Mouse (Mus musculus): Measurements from ENCODE around the gene Abtb1. TPM values are rescaled to one million over a fixed set of nuclear protein-coding genes. Genes with fewer than 3 reads are reported as not detected.

Abtb1 gene
- polyA plus RNA-seq, 1 experiment from 2014 or later, result 40.7 TPM

GRCm38 (mm10) chr6:88837999-88838398, 3.8 kb downstream of the Abtb1 start:
- Histone ChIP-seq H3K27ac (ENCODE audit: low read depth, low read length) (no peak overlapping the region), H3K4me1 (ENCODE audit: control insufficient read depth, insufficient read depth, low read length) (peaks cover 15% of the 10 kb centered on the region), H3K36me3 (ENCODE audit: control insufficient read depth, insufficient read depth, low read length) (peaks cover 22% of the 10 kb centered on the region), H3K27me3 (ENCODE audit: control insufficient read depth, insufficient read depth, low read length) (no peaks in the 10 kb centered on the region), H3K4me2 (ENCODE audit: low read depth, low read length) (no peak overlapping the region), H3K4me3 (ENCODE audit: low read depth, low read length) (no peak overlapping the region), H3K9me3 (ENCODE audit: control insufficient read depth, low read length) (no peaks in the 10 kb centered on the region), H3K9ac (replicated peaks; ENCODE audit: low read depth, low read length) (no peak overlapping the region)
- 89% methylated on average over 12 of the region's 12 CpGs for WGBS
- ATAC-seq (ENCODE audit: low read depth), result no peak

GRCm38 (mm10) chr6:88836178-88836819, 5.5 kb downstream of the Abtb1 start:
- Histone ChIP-seq H3K9me3 (ENCODE audit: control insufficient read depth, low read length) (no peaks in the 10 kb centered on the region), H3K4me1 (ENCODE audit: control insufficient read depth, insufficient read depth, low read length) (peaks cover 13% of the 10 kb centered on the region), H3K36me3 (ENCODE audit: control insufficient read depth, insufficient read depth, low read length) (peaks cover 22% of the 10 kb centered on the region), H3K4me3 (ENCODE audit: low read depth, low read length) (no peak overlapping the region), H3K9ac (replicated peaks; ENCODE audit: low read depth, low read length) (no peak overlapping the region), H3K27ac (ENCODE audit: low read depth, low read length) (no peak overlapping the region), H3K27me3 (ENCODE audit: control insufficient read depth, insufficient read depth, low read length) (no peaks in the 10 kb centered on the region), H3K4me2 (ENCODE audit: low read depth, low read length) (no peak overlapping the region)
- ATAC-seq (ENCODE audit: low read depth), result no peak
- WGBS, result 82% methylated on average over 28 of the region's 28 CpGs

- peaks cover 3% of the 10 kb centered on the region; the same call in 1 of the 2 replicates for H3K4me1 ChIP-seq (ENCODE audit: control insufficient read depth, insufficient read depth, low read length)
- peaks cover 22% of the 10 kb centered on the region for H3K36me3 ChIP-seq (ENCODE audit: control insufficient read depth, insufficient read depth, low read length)
- no peak overlapping the region for H3K4me3 ChIP-seq (ENCODE audit: low read depth, low read length)
- H3K9ac ChIP-seq (replicated peaks; ENCODE audit: low read depth, low read length), result no peak overlapping the region
- no peak overlapping the region for H3K4me2 ChIP-seq (ENCODE audit: low read depth, low read length)
- no peaks in the 10 kb centered on the region for H3K9me3 ChIP-seq (ENCODE audit: control insufficient read depth, low read length)
- WGBS, result 84% methylated on average over 5 of the region's 5 CpGs
- no peaks in the 10 kb centered on the region for H3K27me3 ChIP-seq (ENCODE audit: control insufficient read depth, insufficient read depth, low read length)
- no peak overlapping the region for H3K27ac ChIP-seq (ENCODE audit: low read depth, low read length)
- ATAC-seq (ENCODE audit: low read depth), result no peak
Observed at GRCm38 (mm10) chr6:88835047-88835446, 6.7 kb downstream of the Abtb1 start.

- Histone ChIP-seq H3K9ac (replicated peaks; ENCODE audit: low read depth, low read length) (no peak overlapping the region), H3K4me3 (ENCODE audit: low read depth, low read length) (no peak overlapping the region), H3K4me1 (ENCODE audit: control insufficient read depth, insufficient read depth, low read length) (0 out of 2 replicates have a peak, but pooled peaks cover 2% of the 10 kb centered on the region), H3K4me2 (ENCODE audit: low read depth, low read length) (no peak overlapping the region), H3K27me3 (ENCODE audit: control insufficient read depth, insufficient read depth, low read length) (no peaks in the 10 kb centered on the region), H3K9me3 (ENCODE audit: control insufficient read depth, low read length) (no peaks in the 10 kb centered on the region), H3K27ac (ENCODE audit: low read depth, low read length) (no peak overlapping the region), H3K36me3 (ENCODE audit: control insufficient read depth, insufficient read depth, low read length) (peaks cover 18% of the 10 kb centered on the region)
- 83% methylated on average over 5 of the region's 5 CpGs for whole genome bisulfite sequencing
- ATAC-seq (ENCODE audit: low read depth), result no peak
Observed at GRCm38 (mm10) chr6:88833340-88834140, 8.2 kb downstream of the Abtb1 start.

GRCm38 (mm10) chr6:88832663-88833062, 9.1 kb downstream of the Abtb1 start:
- Histone ChIP-seq H3K4me1 (ENCODE audit: control insufficient read depth, insufficient read depth, low read length) (0 out of 2 replicates have a peak, but pooled peaks cover 3% of the 10 kb centered on the region), H3K9ac (replicated peaks; ENCODE audit: low read depth, low read length) (no peak overlapping the region), H3K9me3 (ENCODE audit: control insufficient read depth, low read length) (no peaks in the 10 kb centered on the region), H3K4me3 (ENCODE audit: low read depth, low read length) (no peak overlapping the region), H3K27ac (ENCODE audit: low read depth, low read length) (no peak overlapping the region), H3K27me3 (ENCODE audit: control insufficient read depth, insufficient read depth, low read length) (no peaks in the 10 kb centered on the region), H3K4me2 (ENCODE audit: low read depth, low read length) (no peak overlapping the region), H3K36me3 (ENCODE audit: control insufficient read depth, insufficient read depth, low read length) (peaks cover 9% of the 10 kb centered on the region)
- WGBS, result 72% methylated on average over 5 of the region's 5 CpGs
- peak; percentile 39; the same call in 1 of the 2 replicates for ATAC-seq (ENCODE audit: low read depth)

GRCm38 (mm10) chr6:88831456-88831855, 10.3 kb downstream of the Abtb1 start:
- 0 out of 2 replicates have a peak, but pooled peaks cover 5% of the 10 kb centered on the region for H3K36me3 ChIP-seq (ENCODE audit: control insufficient read depth, insufficient read depth, low read length)
- H3K9me3 ChIP-seq (ENCODE audit: control insufficient read depth, low read length), result no peaks in the 10 kb centered on the region
- H3K27me3 ChIP-seq (ENCODE audit: control insufficient read depth, insufficient read depth, low read length), result no peaks in the 10 kb centered on the region
- H3K9ac ChIP-seq (replicated peaks; ENCODE audit: low read depth, low read length), result no peak overlapping the region
- no peak overlapping the region for H3K4me2 ChIP-seq (ENCODE audit: low read depth, low read length)
- peaks cover 8% of the 10 kb centered on the region; the same call in 1 of the 2 replicates for H3K4me1 ChIP-seq (ENCODE audit: control insufficient read depth, insufficient read depth, low read length)
- peak; percentile 62 for ATAC-seq (ENCODE audit: low read depth)
- H3K27ac ChIP-seq (ENCODE audit: low read depth, low read length), result no peak overlapping the region
- WGBS, result 26% methylated on average over 8 of the region's 8 CpGs
- H3K4me3 ChIP-seq (ENCODE audit: low read depth, low read length), result no peak overlapping the region

- Histone ChIP-seq H3K36me3 (ENCODE audit: control insufficient read depth, insufficient read depth, low read length) (no peaks in the 10 kb centered on the region), H3K4me2 (ENCODE audit: low read depth, low read length) (no peak overlapping the region), H3K27me3 (ENCODE audit: control insufficient read depth, insufficient read depth, low read length) (no peaks in the 10 kb centered on the region), H3K9ac (replicated peaks; ENCODE audit: low read depth, low read length) (no peak overlapping the region), H3K9me3 (ENCODE audit: control insufficient read depth, low read length) (no peaks in the 10 kb centered on the region), H3K4me3 (ENCODE audit: low read depth, low read length) (no peak overlapping the region), H3K27ac (ENCODE audit: low read depth, low read length) (no peak overlapping the region), H3K4me1 (ENCODE audit: control insufficient read depth, insufficient read depth, low read length) (peaks cover 8% of the 10 kb centered on the region; the same call in 1 of the 2 replicates)
- 84% methylated on average over 6 of the region's 6 CpGs for WGBS
- no peak for ATAC-seq (ENCODE audit: low read depth)
Observed at GRCm38 (mm10) chr6:88830112-88830702, 11.6 kb downstream of the Abtb1 start.

- Histone ChIP-seq H3K4me1 (ENCODE audit: control insufficient read depth, insufficient read depth, low read length) (peaks cover 8% of the 10 kb centered on the region; the same call in 1 of the 2 replicates), H3K27ac (ENCODE audit: low read depth, low read length) (no peak overlapping the region), H3K36me3 (ENCODE audit: control insufficient read depth, insufficient read depth, low read length) (no peaks in the 10 kb centered on the region), H3K9me3 (ENCODE audit: control insufficient read depth, low read length) (no peaks in the 10 kb centered on the region), H3K9ac (replicated peaks; ENCODE audit: low read depth, low read length) (no peak overlapping the region), H3K4me3 (ENCODE audit: low read depth, low read length) (no peak overlapping the region), H3K4me2 (ENCODE audit: low read depth, low read length) (no peak overlapping the region), H3K27me3 (ENCODE audit: control insufficient read depth, insufficient read depth, low read length) (no peaks in the 10 kb centered on the region)
- 87% methylated on average over 4 of the region's 4 CpGs for WGBS
- no peak for ATAC-seq (ENCODE audit: low read depth)
Observed at GRCm38 (mm10) chr6:88829579-88829978, 12.2 kb downstream of the Abtb1 start.

Data from neural tube, embryonic 14.5 days (tissue).